Comparison of ENCODE assay signal across 8 mouse cellular contexts in the genomic region with DNA sequence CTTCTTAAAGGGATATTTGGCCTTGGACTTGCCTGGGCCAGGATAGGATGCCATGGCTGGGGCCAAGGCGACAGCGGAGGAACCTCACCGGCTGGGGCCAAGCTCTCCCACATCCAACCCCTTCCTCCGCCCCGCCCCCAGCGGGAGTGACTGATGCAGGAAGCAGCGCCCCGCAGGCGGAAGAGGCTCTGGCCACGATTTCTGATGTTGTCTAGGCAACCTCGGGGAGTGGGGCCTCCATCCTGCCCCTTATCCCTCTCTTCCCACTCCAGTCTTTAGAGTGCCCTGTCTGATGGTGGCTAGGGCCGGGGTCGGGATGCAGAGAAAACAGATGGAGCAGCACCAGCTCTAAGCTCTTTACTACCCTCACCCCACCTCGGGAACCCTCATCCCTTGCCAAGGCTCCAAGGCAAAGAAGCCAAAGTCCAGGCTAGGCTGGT. TPM values are rescaled to one million over a fixed set of nuclear protein-coding genes. Genes with fewer than 3 reads are reported as not detected.
DNase-seq lines count a peak whose midpoint lies in the region; ATAC-seq and TF ChIP-seq lines count a peak whose summit lies in the region.

No protein-coding gene starts in this region.

- no peaks in the 10 kb centered on the region for H3K36me3 ChIP-seq in ES-Bruce4 (ENCODE audit: control insufficient read depth, insufficient read depth, low read length, poor library complexity, severe bottlenecking)
- H3K36me3 ChIP-seq in forebrain, embryonic 12.5 days (replicated peaks): 0 out of 2 replicates have a peak, but pooled peaks cover 6% of the 10 kb centered on the region
- 0 out of 2 replicates have a peak, but pooled peaks cover 6% of the 10 kb centered on the region for H3K36me3 ChIP-seq in heart, postnatal 0 days (replicated peaks; ENCODE audit: control insufficient read depth, insufficient read depth, low read length)
- peaks cover 12% of the 10 kb centered on the region for H3K36me3 ChIP-seq in liver, embryonic 14.5 days (replicated peaks; ENCODE audit: control insufficient read depth, insufficient read depth, low read depth)
- peaks cover 2% of the 10 kb centered on the region; the same call in 1 of the 2 replicates for H3K36me3 ChIP-seq in stomach, embryonic 16.5 days (ENCODE audit: control insufficient read depth, insufficient read depth, low read length)

- TF ChIP-seq CTCF in ES-Bruce4 (IDR thresholded peaks at IDR 0.05; ENCODE audit: low read depth, low read length): no peak
- TF ChIP-seq CTCF in heart, postnatal 0 days (IDR thresholded peaks at IDR 0.05; ENCODE audit: low read depth): no peak
- TF ChIP-seq CTCF in liver, embryonic 14.5 days (IDR thresholded peaks at IDR 0.05; ENCODE audit: low read depth): peak; percentile 64

- DNase-seq in c-Kit-positive CD71-positive TER-119-positive erythroid progenitor cells, embryonic 14.5 days (ENCODE audit: low spot score): peak; percentile 82
- peak; percentile 90 for DNase-seq in heart, postnatal 0 days (ENCODE audit: low spot score)
- peak; percentile 96 to 99 for DNase-seq in kidney, postnatal 36 days
- DNase-seq in liver, embryonic 14.5 days (ENCODE audit: low read depth in 3 of 3, low spot score in 3 of 3): peak; percentile 76 to 82 (median 78)
- peak; percentile 86 for DNase-seq in neural tube, embryonic 10.5 days (ENCODE audit: extremely low spot score, low spot score)

- H3K27me3 ChIP-seq in ES-Bruce4 (ENCODE audit: control insufficient read depth, insufficient read depth, low read length, poor library complexity, severe bottlenecking): no peaks in the 10 kb centered on the region
- H3K27me3 ChIP-seq in forebrain, embryonic 12.5 days: peaks cover 7% of the 10 kb centered on the region; the same call in 1 of the 2 replicates
- no peaks in the 10 kb centered on the region for H3K27me3 ChIP-seq in heart, postnatal 0 days (ENCODE audit: control insufficient read depth, insufficient read depth, low read length)
- no peaks in the 10 kb centered on the region for H3K27me3 ChIP-seq in liver, embryonic 14.5 days (ENCODE audit: control insufficient read depth, insufficient read depth, low read length)
- H3K27me3 ChIP-seq in stomach, embryonic 16.5 days (ENCODE audit: control insufficient read depth, insufficient read depth, low read length): no peaks in the 10 kb centered on the region

- H3K4me3 ChIP-seq in ES-Bruce4 (ENCODE audit: low read depth, low read length): peak overlapping the region; percentile 61
- H3K4me3 ChIP-seq in forebrain, embryonic 12.5 days (replicated peaks): peak overlapping the region; percentile 66
- H3K4me3 ChIP-seq in heart, postnatal 0 days (ENCODE audit: low read depth, low read length): peak overlapping the region; percentile 58
- H3K4me3 ChIP-seq in liver, embryonic 14.5 days (ENCODE audit: insufficient read depth in 1 of 2, low read depth in 2 of 2, low read length in 2 of 2): peak overlapping the region; percentile 92 to 93
- peak overlapping the region; percentile 69 for H3K4me3 ChIP-seq in stomach, embryonic 16.5 days (replicated peaks; ENCODE audit: low read length)

- no peaks in the 10 kb centered on the region for H3K9me3 ChIP-seq in ES-Bruce4 (replicated peaks; ENCODE audit: control insufficient read depth, insufficient read depth, low read length, poor library complexity, severe bottlenecking)
- H3K9me3 ChIP-seq in forebrain, embryonic 12.5 days: no peaks in the 10 kb centered on the region
- no peaks in the 10 kb centered on the region for H3K9me3 ChIP-seq in heart, postnatal 0 days (replicated peaks; ENCODE audit: control insufficient read depth, low read length)
- H3K9me3 ChIP-seq in liver, embryonic 14.5 days (ENCODE audit: control insufficient read depth, low read length): no peaks in the 10 kb centered on the region
- no peaks in the 10 kb centered on the region for H3K9me3 ChIP-seq in stomach, embryonic 16.5 days (replicated peaks; ENCODE audit: control insufficient read depth, low read length)

- 0 out of 2 replicates have a peak overlapping the region, but pooled peaks have one; percentile 11 for H3K27ac ChIP-seq in ES-Bruce4 (ENCODE audit: insufficient read depth, low read length)
- peak overlapping the region; percentile 87 for H3K27ac ChIP-seq in forebrain, embryonic 12.5 days
- H3K27ac ChIP-seq in heart, postnatal 0 days (ENCODE audit: low read depth): peak overlapping the region; percentile 86
- H3K27ac ChIP-seq in liver, embryonic 14.5 days: peak overlapping the region; percentile 83
- peak overlapping the region; percentile 96 for H3K27ac ChIP-seq in stomach, embryonic 16.5 days (ENCODE audit: low read length)

- peak overlapping the region; percentile 100 for H3K4me2 ChIP-seq in forebrain, embryonic 12.5 days
- peak overlapping the region; percentile 98 for H3K4me2 ChIP-seq in heart, postnatal 0 days (ENCODE audit: low read depth, low read length)
- peak overlapping the region; percentile 99 for H3K4me2 ChIP-seq in liver, embryonic 14.5 days (ENCODE audit: low read depth)
- peak overlapping the region; percentile 99 for H3K4me2 ChIP-seq in stomach, embryonic 16.5 days (ENCODE audit: low read depth, low read length)

- peak overlapping the region; percentile 79 for H3K9ac ChIP-seq in ES-Bruce4 (ENCODE audit: low read depth, poor library complexity, severe bottlenecking)
- H3K9ac ChIP-seq in forebrain, embryonic 12.5 days: peak overlapping the region; percentile 78
- peak overlapping the region; percentile 53 for H3K9ac ChIP-seq in heart, postnatal 0 days (replicated peaks; ENCODE audit: low read depth, low read length)
- H3K9ac ChIP-seq in liver, embryonic 14.5 days (replicated peaks): peak overlapping the region; percentile 90
- H3K9ac ChIP-seq in stomach, embryonic 16.5 days (ENCODE audit: low read length): peak overlapping the region; percentile 84

- WGBS in forebrain, embryonic 12.5 days: 1% methylated on average over 14 of the region's 14 CpGs
- WGBS in heart, postnatal 0 days: 0% methylated on average over 14 of the region's 14 CpGs
- WGBS in liver, embryonic 14.5 days (ENCODE audit: insufficient replicate concordance): under 1% methylated on average over 14 of the region's 14 CpGs
- WGBS in stomach, embryonic 16.5 days: 0% methylated on average over 14 of the region's 14 CpGs

- peaks cover 7% of the 10 kb centered on the region for H3K4me1 ChIP-seq in ES-Bruce4 (ENCODE audit: control insufficient read depth, insufficient read depth, low read length)
- peaks cover 52% of the 10 kb centered on the region for H3K4me1 ChIP-seq in forebrain, embryonic 12.5 days
- peaks cover 37% of the 10 kb centered on the region for H3K4me1 ChIP-seq in heart, postnatal 0 days (ENCODE audit: control insufficient read depth, insufficient read depth)
- peaks cover 34 to 40% of the 10 kb centered on the region in 2 experiments for H3K4me1 ChIP-seq in liver, embryonic 14.5 days (replicated peaks; ENCODE audit: control insufficient read depth in 2 of 2, insufficient read depth in 2 of 2, low read length in 1 of 2)
- H3K4me1 ChIP-seq in stomach, embryonic 16.5 days (ENCODE audit: control insufficient read depth, insufficient read depth, low read length): peaks cover 58% of the 10 kb centered on the region

- no peak for TF ChIP-seq POLR2A in ES-Bruce4 (IDR thresholded peaks at IDR 0.05; ENCODE audit: insufficient read depth, low read length)

- ATAC-seq in forebrain, embryonic 12.5 days (ENCODE audit: low FRiP score): peak; percentile 91
- peak; percentile 80 for ATAC-seq in heart, postnatal 0 days (ENCODE audit: insufficient read depth, low read depth)
- ATAC-seq in liver, embryonic 14.5 days (ENCODE audit: insufficient read depth): peak; percentile 82
- peak; percentile 88 for ATAC-seq in stomach, embryonic 16.5 days (ENCODE audit: insufficient read depth, low FRiP score)

- no peak for TF ChIP-seq EP300 in ES-Bruce4 (IDR thresholded peaks at IDR 0.05; ENCODE audit: insufficient read depth, low read depth, low read length)
- TF ChIP-seq EP300 in heart, postnatal 0 days (IDR thresholded peaks at IDR 0.05; ENCODE audit: low read depth): no peak; the same call in 1 of the 2 replicates
- no peak for TF ChIP-seq EP300 in liver, embryonic 14.5 days (IDR thresholded peaks at IDR 0.05; ENCODE audit: low read depth)

RNA-seq across cellular contexts. Expression of gene Ampd2, which starts 1.1 kb away (rescaled TPM):
- polyA plus RNA-seq in ES-Bruce4 (2011; ENCODE audit: insufficient read depth, insufficient read length, low read depth, missing spikeins): 34.9 and 48.2 TPM in 2 replicates
- 47.3 and 50.5 TPM in 2 replicates for polyA plus RNA-seq in forebrain, embryonic 12.5 days (2016; fragmentation: Nextera tagmentation; extraction: Ambion mirVana)
- 17.3 and 77.9 TPM in 2 replicates for total RNA-seq in heart, postnatal 0 days (2014; rRNA removed; ENCODE audit: low replicate concordance)
- polyA plus RNA-seq in heart, postnatal 0 days (2015; fragmentation: Nextera tagmentation; extraction: Ambion mirVana): 12.7 and 12.8 TPM in 2 replicates
- 40.9 and 49.6 TPM in 2 replicates for polyA plus RNA-seq in liver, embryonic 14.5 days (2012; rRNA removed)
- 34.3 and 37.8 TPM in 2 replicates for polyA plus RNA-seq in liver, embryonic 14.5 days (2014; fragmentation: Nextera tagmentation; extraction: Ambion mirVana)
- 49.8 and 51.9 TPM in 2 replicates for polyA plus RNA-seq in stomach, embryonic 16.5 days (2015; fragmentation: Nextera tagmentation; extraction: Ambion mirVana)

RNA-seq across cellular contexts. Expression of gene Gnat2, which starts 7.3 kb away (rescaled TPM):
- 3.2 and 3.5 TPM in 2 replicates for polyA plus RNA-seq in ES-Bruce4 (2011; ENCODE audit: insufficient read depth, insufficient read length, low read depth, missing spikeins)
- polyA plus RNA-seq in forebrain, embryonic 12.5 days (2016; fragmentation: Nextera tagmentation; extraction: Ambion mirVana): 0.44 and 0.86 TPM in 2 replicates
- 0.19 TPM in 1 of 2 replicates, not detected in the other for total RNA-seq in heart, postnatal 0 days (2014; rRNA removed; ENCODE audit: low replicate concordance)
- 0.45 and 1.1 TPM in 2 replicates for polyA plus RNA-seq in heart, postnatal 0 days (2015; fragmentation: Nextera tagmentation; extraction: Ambion mirVana)
- 0.60 and 1.4 TPM in 2 replicates for polyA plus RNA-seq in liver, embryonic 14.5 days (2012; rRNA removed)
- 1.8 and 2.5 TPM in 2 replicates for polyA plus RNA-seq in liver, embryonic 14.5 days (2014; fragmentation: Nextera tagmentation; extraction: Ambion mirVana)
- polyA plus RNA-seq in stomach, embryonic 16.5 days (2015; fragmentation: Nextera tagmentation; extraction: Ambion mirVana): 1.3 TPM in 2 replicates

RNA-seq across cellular contexts. Expression of gene Gstm4, which starts 40.6 kb away (rescaled TPM):
- polyA plus RNA-seq in ES-Bruce4 (2011; ENCODE audit: insufficient read depth, insufficient read length, low read depth, missing spikeins): 14.0 and 15.1 TPM in 2 replicates
- polyA plus RNA-seq in forebrain, embryonic 12.5 days (2016; fragmentation: Nextera tagmentation; extraction: Ambion mirVana): 11.3 and 12.2 TPM in 2 replicates
- total RNA-seq in heart, postnatal 0 days (2014; rRNA removed; ENCODE audit: low replicate concordance): 3.6 and 10.9 TPM in 2 replicates
- polyA plus RNA-seq in heart, postnatal 0 days (2015; fragmentation: Nextera tagmentation; extraction: Ambion mirVana): 17.6 and 17.9 TPM in 2 replicates
- 11.7 and 11.9 TPM in 2 replicates for polyA plus RNA-seq in liver, embryonic 14.5 days (2012; rRNA removed)
- polyA plus RNA-seq in liver, embryonic 14.5 days (2014; fragmentation: Nextera tagmentation; extraction: Ambion mirVana): 17.3 and 17.7 TPM in 2 replicates
- polyA plus RNA-seq in stomach, embryonic 16.5 days (2015; fragmentation: Nextera tagmentation; extraction: Ambion mirVana): 26.5 and 29.6 TPM in 2 replicates

Comparison
In these comparisons a context has a peak if more than half of its experiments do, and no peak if none do; other contexts are left out.
1. Peak in every context shown above with its lines: DNase-seq, ATAC-seq, H3K4me3 ChIP-seq and H3K27ac ChIP-seq.
2. H3K27ac ChIP-seq: peak in every context shown above with its lines; median percentile 96 in stomach, embryonic 16.5 days; 87 in forebrain, embryonic 12.5 days; 86 in heart, postnatal 0 days; 83 in liver, embryonic 14.5 days; 11 in ES-Bruce4.